Mouse (Mus musculus) embryonic facial prominence, embryonic 14.5 days (tissue): Measurements from ENCODE around the gene Arl16. TPM values are rescaled to one million over a fixed set of nuclear protein-coding genes. Genes with fewer than 3 reads are reported as not detected.
A peak's percentile ranks its signal among the peaks of the same experiment; 100 is the strongest.

ENCODE experiments used
- ATAC-seq: fragments of 200-750 bp; cut with Nextera tagmentation; 2 replicates; pipeline ENCODE4 v1.8.0; 2017; ENCODE audit warnings: low read depth, moderate number of reproducible peaks, moderate TSS enrichment
- DNase-seq: peaks from one replicate; pipeline ENCODE4 v3.0.0-alpha.2; 2015; ENCODE audit warnings: low spot score
- H3K27ac ChIP-seq: fragments of 300-500 bp; sonication (generic); replicated peaks from 2 replicates; pipeline ENCODE4 v1.5.1; 2014; ENCODE audit warnings: low read depth, mild to moderate bottlenecking, low read length, moderate library complexity
- H3K27me3 ChIP-seq: fragments of 300-500 bp; sonication (generic); replicated peaks from 2 replicates; pipeline ENCODE4 v1.6.1; 2014; ENCODE audit warnings: low read length; ENCODE audit not compliant: control insufficient read depth, insufficient read depth
- H3K36me3 ChIP-seq: fragments of 300-500 bp; sonication (generic); 2 replicates; pipeline ENCODE4 v1.6.1; 2014; ENCODE audit warnings: low read length, mixed read lengths; ENCODE audit not compliant: control insufficient read depth, insufficient read depth
- H3K4me1 ChIP-seq: fragments of 300-500 bp; sonication (generic); 2 replicates; pipeline ENCODE4 v1.6.1; 2014; ENCODE audit warnings: antibody characterized with exemption, low read length; ENCODE audit not compliant: control insufficient read depth, insufficient read depth
- H3K4me2 ChIP-seq: fragments of 300-500 bp; sonication (generic); 2 replicates; pipeline ENCODE4 v1.6.1; 2014; ENCODE audit warnings: low read depth, mild to moderate bottlenecking, low read length, moderate library complexity, mixed read lengths
- H3K4me3 ChIP-seq: fragments of 300-500 bp; sonication (generic); 2 replicates; pipeline ENCODE4 v1.5.1; 2014; ENCODE audit warnings: low read depth, mild to moderate bottlenecking, low read length
- H3K9ac ChIP-seq: fragments of 300-500 bp; sonication (generic); 2 replicates; pipeline ENCODE4 v1.6.1; 2014; ENCODE audit warnings: low read depth, mild to moderate bottlenecking, low read length, moderate library complexity, mixed read lengths
- H3K9me3 ChIP-seq: fragments of 300-500 bp; sonication (generic); 2 replicates; pipeline ENCODE4 v1.6.1; 2016; ENCODE audit warnings: low read length; ENCODE audit not compliant: control insufficient read depth
- WGBS: fragments of 180-500 bp; shearing (Covaris S2); extraction: QIAGEN DNeasy Blood & Tissue Kit; methylation state at CpG from one replicate; pipeline ENCODE4 v1.1.7; 2014; 5-methylcytosine and 5-hydroxymethylcytosine counted together
- polyA plus RNA-seq: library from polyadenylated mRNA; unstranded; fragments of >200 nt; fragmentation: Nextera tagmentation; extraction: Ambion mirVana; gene quantifications from 2 replicates; pipeline ENCODE4 v1.2.1, GENCODE M21; 2014

The Arl16 gene
- polyA plus RNA-seq, 1 experiment from 2014 or later, result 43.2 TPM

- ATAC-seq, result no peak
- Histone ChIP-seq H3K4me2 (no peak overlapping the region), H3K9me3 (no peaks in the 10 kb centered on the region), H3K9ac (no peak overlapping the region), H3K4me1 (peaks cover 15% of the 10 kb centered on the region), H3K4me3 (no peak overlapping the region), H3K36me3 (peaks cover 61% of the 10 kb centered on the region), H3K27ac (no peak overlapping the region), H3K27me3 (no peaks in the 10 kb centered on the region)
- WGBS, result 84% methylated on average over 5 of the region's 5 CpGs
- no peak for DNase-seq
Measured at GRCm38 (mm10) chr11:120464365-120464764, 3.0 kb downstream of the Arl16 start.

- DNase-seq (no peak), ATAC-seq (no peak)
- Histone ChIP-seq H3K4me1 (peaks cover 12% of the 10 kb centered on the region), H3K36me3 (peaks cover 59% of the 10 kb centered on the region), H3K9ac (no peak overlapping the region), H3K27me3 (no peaks in the 10 kb centered on the region), H3K4me2 (no peak overlapping the region), H3K4me3 (no peak overlapping the region), H3K9me3 (no peaks in the 10 kb centered on the region), H3K27ac (no peak overlapping the region)
- 88% methylated on average over 2 of the region's 2 CpGs for WGBS
Measured at GRCm38 (mm10) chr11:120463536-120463935, 3.9 kb downstream of the Arl16 start.

- Histone ChIP-seq H3K27ac (peak overlapping the region; percentile 76; the same call in 1 of the 2 replicates), H3K4me1 (no peaks in the 10 kb centered on the region; the same call in 1 of the 2 replicates), H3K36me3 (peaks cover 44% of the 10 kb centered on the region), H3K4me2 (peak overlapping the region; percentile 72), H3K27me3 (no peaks in the 10 kb centered on the region), H3K9me3 (no peaks in the 10 kb centered on the region), H3K4me3 (peak overlapping the region; percentile 71), H3K9ac (peak overlapping the region; percentile 94)
- ATAC-seq, result no peak
- no peak for DNase-seq
- WGBS, result 74% methylated on average over 6 of the region's 6 CpGs
Measured at GRCm38 (mm10) chr11:120458847-120459597, 8.4 kb downstream of the Arl16 start.

GRCm38 (mm10) chr11:120457772-120458751 lies 9.3 kb downstream of the Arl16 start, which contains the start of the genes Oxld1 and Ccdc137:
Gene Oxld1, minus strand, starts transcription at chr11:120458068.
Gene Ccdc137, plus strand, starts transcription at chr11:120458115.
- 6% methylated on average over 51 of the region's 62 CpGs for WGBS
- no peaks in the 10 kb centered on the region; the same call in 1 of the 2 replicates for H3K4me1 ChIP-seq

DNA sequence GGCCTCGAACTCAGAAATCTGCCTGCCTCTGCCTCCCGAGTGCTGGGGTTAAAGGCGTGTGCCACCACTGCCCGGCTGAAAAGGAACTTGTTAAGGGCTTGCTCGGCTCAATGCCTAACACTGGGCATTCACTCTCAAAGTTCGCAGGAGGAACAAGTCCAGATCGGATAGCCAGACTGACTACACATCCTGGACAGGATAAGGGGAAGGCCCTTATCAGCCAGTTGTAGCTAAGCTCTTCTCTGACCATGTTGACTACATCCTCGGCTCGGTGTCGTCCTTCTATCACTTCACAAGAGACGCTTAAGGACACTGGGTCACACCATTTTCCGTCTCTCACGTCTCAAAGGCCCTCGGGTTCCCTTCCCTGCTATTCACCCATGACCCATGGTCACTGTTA lies 10.0 kb downstream of the Arl16 start:
- Histone ChIP-seq H3K9ac (peak overlapping the region; percentile 94), H3K27ac (peak overlapping the region; percentile 76), H3K36me3 (peaks cover 30% of the 10 kb centered on the region), H3K4me2 (peak overlapping the region; percentile 72), H3K9me3 (no peaks in the 10 kb centered on the region), H3K27me3 (no peaks in the 10 kb centered on the region), H3K4me3 (peak overlapping the region; percentile 71), H3K4me1 (no peaks in the 10 kb centered on the region; the same call in 1 of the 2 replicates)
- peak; percentile 14 for ATAC-seq
- DNase-seq, result no peak
- WGBS, result 37% methylated on average over 14 of the region's 14 CpGs

More at GRCm38 (mm10) chr11:120457772-120458751, 9.3 kb downstream of the Arl16 start, which contains the start of the genes Oxld1 and Ccdc137:
- H3K27me3 ChIP-seq, result no peaks in the 10 kb centered on the region
- H3K4me2 ChIP-seq, result peak within 1 kb of the TSS; percentile 72
- H3K9me3 ChIP-seq, result no peaks in the 10 kb centered on the region
- H3K9ac ChIP-seq, result peak within 1 kb of the TSS; percentile 94
- H3K36me3 ChIP-seq, result peaks cover 35% of the 10 kb centered on the region
- peak within 1 kb of the TSS; percentile 71 for H3K4me3 ChIP-seq
- DNase-seq, result peak; percentile 94
- peak within 1 kb of the TSS; percentile 76 for H3K27ac ChIP-seq
- peak; percentile 92 for ATAC-seq

- H3K27me3 ChIP-seq, result no peaks in the 10 kb centered on the region
- no peaks in the 10 kb centered on the region; the same call in 1 of the 2 replicates for H3K4me1 ChIP-seq
- WGBS, result 97% methylated on average over 7 of the region's 7 CpGs
- DNase-seq, result no peak
- no peaks in the 10 kb centered on the region for H3K9me3 ChIP-seq
- H3K4me3 ChIP-seq, result no peak overlapping the region
- no peak overlapping the region for H3K27ac ChIP-seq
- no peak for ATAC-seq
- H3K4me2 ChIP-seq, result no peak overlapping the region
- no peak overlapping the region for H3K9ac ChIP-seq
- H3K36me3 ChIP-seq, result peaks cover 11% of the 10 kb centered on the region; the same call in 1 of the 2 replicates
Measured at GRCm38 (mm10) chr11:120455413-120455812, 12.0 kb downstream of the Arl16 start.

- H3K27ac ChIP-seq, result no peak overlapping the region
- no peak for ATAC-seq
- DNase-seq, result no peak
- H3K9me3 ChIP-seq, result no peaks in the 10 kb centered on the region
- no peaks in the 10 kb centered on the region; the same call in 1 of the 2 replicates for H3K4me1 ChIP-seq
- H3K27me3 ChIP-seq, result no peaks in the 10 kb centered on the region
- no peak overlapping the region for H3K4me2 ChIP-seq
- no peak overlapping the region for H3K9ac ChIP-seq
- WGBS, result 86% methylated on average over 4 of the region's 4 CpGs
- H3K4me3 ChIP-seq, result no peak overlapping the region
- peaks cover 8% of the 10 kb centered on the region; the same call in 1 of the 2 replicates for H3K36me3 ChIP-seq
Measured at GRCm38 (mm10) chr11:120454965-120455364, 12.4 kb downstream of the Arl16 start.

DNA sequence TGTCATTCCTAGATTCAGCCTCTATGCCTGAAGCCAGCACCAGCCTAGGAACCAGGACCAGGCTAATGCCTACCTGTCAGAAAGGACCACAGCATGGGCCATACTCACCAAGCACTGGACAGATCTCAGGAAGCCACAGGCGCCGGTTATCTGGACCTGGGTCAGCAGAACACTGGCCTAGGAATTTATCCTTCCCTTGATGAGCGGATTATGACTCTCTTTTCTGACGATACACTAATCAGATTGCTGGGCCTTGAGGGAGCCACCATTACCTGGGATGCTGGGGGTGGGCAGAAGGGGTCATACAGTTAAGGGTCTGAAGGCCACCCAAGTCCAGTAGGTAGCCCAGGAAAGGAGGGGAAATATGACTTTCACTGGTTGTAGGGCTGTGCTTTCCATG lies 14.1 kb downstream of the Arl16 start, which contains the start of gene Pde6g:
Pde6g (minus strand) TSS at position 195 of the 400 bp plus-strand sequence.
- ATAC-seq (no peak), DNase-seq (no peak)
- no peaks in the 10 kb centered on the region for H3K27me3 ChIP-seq
- H3K4me3 ChIP-seq, result no peak within 1 kb of the TSS
- no peak within 1 kb of the TSS for H3K4me2 ChIP-seq
- no peaks in the 10 kb centered on the region; the same call in 1 of the 2 replicates for H3K4me1 ChIP-seq
- WGBS, result 82% methylated on average over 4 of the region's 4 CpGs
- H3K9ac ChIP-seq, result no peak within 1 kb of the TSS
- no peaks in the 10 kb centered on the region for H3K36me3 ChIP-seq
- no peaks in the 10 kb centered on the region for H3K9me3 ChIP-seq
- no peak within 1 kb of the TSS for H3K27ac ChIP-seq
